Mouse (Mus musculus): ENCODE data around the gene Rpl14.

The Rpl14 gene

DNA sequence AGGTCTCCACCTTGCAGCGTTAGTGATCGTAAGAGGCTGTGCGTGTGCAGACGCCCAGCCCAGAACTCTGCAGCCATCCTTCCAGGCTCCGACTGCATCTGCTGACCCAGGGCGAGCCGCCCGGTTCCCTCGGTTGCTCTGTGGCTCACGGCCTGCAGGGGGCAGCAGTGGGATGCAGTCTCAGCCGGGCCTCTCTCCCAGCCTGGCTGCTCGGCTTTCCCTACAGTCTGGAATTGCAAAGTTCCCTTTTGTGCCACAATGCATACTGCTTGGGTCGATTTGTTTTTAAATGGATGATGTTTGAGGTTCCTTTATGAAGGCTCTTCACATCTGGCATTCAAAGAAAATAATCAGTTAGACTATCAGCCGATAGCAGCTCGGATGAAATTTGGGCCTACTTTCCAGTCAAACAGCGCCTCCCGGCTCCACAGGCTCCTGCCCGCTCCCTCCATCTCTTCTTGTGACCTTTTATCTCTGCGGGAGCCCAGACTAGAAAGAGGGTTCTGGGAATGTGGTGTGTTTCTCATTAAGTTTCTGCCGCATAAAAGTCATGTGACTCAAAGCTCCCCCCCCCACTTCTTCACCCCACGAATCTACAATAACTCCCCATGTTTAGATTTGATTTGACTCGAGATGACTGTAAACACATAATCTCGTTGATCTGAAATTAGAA is 31.7 kb downstream of the Rpl14 start:
- intact Hi-C loops (cut with DNase I) = loop anchor here (5.0 to 10.0 kb wide), 5 partner anchors 134 to 639 kb away; no protein-coding TSS in a partner anchor

DNA sequence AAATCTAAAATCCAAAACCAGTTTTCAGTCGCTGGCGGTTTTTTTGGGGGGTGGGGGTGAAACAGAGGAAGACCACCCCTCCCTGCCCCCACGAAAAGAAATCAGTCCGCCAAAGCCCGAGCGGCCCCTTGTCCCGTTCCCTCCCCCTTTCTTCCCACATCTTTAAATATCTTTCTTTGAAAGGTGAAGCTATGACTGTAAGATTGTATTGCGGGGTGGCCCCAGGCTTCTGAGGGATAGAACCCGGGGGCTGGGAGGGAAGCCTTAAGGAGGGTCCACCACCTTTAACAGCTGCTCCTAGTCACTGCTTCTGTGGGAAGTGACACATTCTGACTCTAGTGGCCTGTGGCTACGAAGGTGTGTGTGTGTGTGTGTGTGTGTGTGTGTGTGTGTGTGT is 32.3 kb downstream of the Rpl14 start:
- intact Hi-C loops (cut with DNase I) = loop anchor here (5.0 to 10.0 kb wide), 5 partner anchors 134 to 639 kb away; no protein-coding TSS in a partner anchor

DNA sequence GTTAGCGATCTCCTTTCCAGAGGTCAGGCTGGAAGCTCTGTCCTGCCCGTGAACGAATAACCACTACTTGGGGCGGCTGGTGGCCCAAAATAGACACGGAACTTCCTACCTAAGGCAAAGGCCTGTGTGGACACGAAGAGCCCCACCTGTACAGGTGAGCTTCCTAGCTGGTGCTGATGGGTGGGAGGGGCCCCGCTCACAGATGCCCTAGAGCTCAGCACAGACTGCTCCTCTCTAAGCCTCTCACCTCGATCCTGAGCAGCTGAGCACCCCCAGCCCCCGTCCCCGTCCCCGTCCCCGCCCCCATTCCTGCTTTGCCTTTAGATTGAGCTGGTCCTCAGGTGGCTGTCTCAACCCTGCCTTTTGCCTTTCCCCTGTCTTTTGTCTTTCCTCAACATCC is 32.7 kb downstream of the Rpl14 start:
- intact Hi-C loops (cut with DNase I) = loop anchor here (5.0 to 10.0 kb wide), 5 partner anchors 133 to 638 kb away; no protein-coding TSS in a partner anchor

DNA sequence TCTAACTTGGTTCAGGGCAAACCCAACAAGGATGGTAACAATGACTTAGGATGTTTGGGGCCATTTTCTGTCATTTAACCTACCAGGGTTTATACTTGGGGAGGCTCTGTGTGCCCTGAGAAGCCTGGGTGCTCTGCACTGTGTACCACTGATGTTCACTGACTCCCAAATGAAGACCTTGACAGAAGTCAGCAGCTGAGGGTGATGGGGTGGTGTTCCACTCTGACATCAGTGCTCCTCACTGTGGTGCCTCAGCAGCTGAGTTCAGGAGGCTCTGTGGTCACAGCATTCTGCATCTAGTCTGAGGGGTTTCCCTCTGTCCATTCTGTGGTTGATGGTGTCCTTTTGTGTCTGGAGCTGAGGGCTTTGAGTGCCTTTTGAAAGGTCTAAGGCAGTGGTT is 39.8 kb downstream of the Rpl14 start:
- intact Hi-C loops (cut with DNase I) = no loop called here

DNA sequence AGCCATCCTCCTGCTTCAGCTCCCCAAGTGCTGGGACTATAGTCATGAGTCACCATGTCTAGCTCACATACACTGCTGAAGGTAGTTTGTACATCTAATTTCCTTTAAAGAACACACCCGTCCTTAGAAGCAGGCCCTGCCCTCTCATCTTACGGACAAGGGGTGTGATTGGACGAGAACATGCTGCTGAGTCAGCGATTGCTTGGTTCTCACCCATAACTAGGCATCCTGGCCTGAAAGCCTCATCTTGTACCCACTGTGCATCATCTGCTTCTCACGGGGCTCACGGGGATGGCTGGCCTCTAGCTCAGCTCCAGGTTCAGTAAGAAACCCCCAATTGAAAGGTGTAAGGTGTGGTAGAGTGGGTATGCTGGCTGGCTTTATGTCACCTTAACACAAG is 42.8 kb downstream of the Rpl14 start:
- intact Hi-C loops (cut with DNase I) = no loop called here

DNA sequence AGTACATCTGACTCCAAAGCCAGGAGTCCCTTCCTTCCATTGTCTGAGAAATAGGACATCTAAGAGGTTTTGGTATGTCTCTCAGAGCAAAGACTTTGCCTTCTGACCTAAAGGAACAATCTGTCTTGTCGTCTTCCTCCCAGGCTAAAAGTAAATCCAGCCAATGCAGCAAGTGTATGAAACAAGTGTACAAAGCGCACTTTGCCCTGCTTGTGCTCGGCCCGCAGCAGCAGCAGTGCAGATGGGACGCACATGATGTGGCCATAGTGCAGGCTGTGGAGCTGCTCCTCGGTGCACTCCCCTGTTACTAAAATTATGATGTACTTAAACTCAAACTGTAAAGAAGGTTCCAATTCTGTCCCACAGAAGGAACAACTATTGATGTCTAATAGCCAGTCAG is 46.9 kb downstream of the Rpl14 start:
- intact Hi-C loops (cut with DNase I) = no loop called here

DNA sequence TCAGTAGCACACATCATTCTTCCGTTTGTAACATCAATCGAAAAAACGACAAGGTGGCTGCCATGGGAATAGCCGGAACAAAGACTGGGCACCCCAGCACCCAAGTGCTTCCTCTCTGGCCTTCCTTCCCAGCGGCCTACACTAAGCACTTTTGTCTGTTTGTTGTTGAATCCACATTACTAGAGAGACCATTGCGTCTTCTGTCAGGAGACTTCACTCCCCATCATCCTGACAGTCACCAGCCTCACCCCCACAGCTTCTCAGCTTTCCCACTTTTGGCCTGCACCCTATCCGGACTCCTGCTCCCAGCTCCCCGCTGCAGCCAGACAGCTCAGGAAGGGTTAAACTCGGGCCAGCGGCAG is 48.1 kb downstream of the Rpl14 start:
- intact Hi-C loops (cut with DNase I) = no loop called here

DNA sequence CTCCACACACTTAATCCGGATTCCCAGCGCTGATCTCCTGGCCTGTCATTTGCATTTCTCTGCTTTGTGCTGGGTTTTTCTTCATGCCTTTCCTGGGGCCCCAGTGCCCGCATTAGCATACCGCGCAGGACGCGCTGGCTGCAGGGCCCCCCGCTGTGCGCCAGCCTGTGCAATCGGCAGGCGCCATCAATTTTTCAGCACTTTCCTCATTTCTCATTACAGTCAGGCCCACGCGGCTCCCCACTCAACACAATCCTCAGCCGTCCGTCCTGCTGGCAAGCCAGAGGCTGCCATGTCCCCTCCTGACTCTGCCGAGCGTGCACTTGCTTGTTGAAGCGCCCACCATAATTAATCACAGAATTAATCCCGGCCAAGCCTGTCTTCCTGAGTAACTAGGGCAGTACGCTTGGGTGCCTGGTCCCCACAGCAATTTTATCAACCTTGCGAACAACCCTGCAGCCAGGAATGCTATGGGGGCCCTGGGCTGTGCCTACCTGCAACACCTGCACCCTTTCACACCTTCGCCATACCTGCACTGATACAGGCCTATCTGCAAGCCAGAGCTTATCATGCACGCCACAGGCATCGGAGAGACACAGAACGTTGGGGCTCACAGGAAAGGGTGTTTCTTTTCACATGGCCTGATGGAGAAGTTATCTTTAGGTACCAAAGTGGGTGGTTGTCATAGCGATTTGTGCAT is 48.6 kb downstream of the Rpl14 start:
- intact Hi-C loops (cut with DNase I) = no loop called here

DNA sequence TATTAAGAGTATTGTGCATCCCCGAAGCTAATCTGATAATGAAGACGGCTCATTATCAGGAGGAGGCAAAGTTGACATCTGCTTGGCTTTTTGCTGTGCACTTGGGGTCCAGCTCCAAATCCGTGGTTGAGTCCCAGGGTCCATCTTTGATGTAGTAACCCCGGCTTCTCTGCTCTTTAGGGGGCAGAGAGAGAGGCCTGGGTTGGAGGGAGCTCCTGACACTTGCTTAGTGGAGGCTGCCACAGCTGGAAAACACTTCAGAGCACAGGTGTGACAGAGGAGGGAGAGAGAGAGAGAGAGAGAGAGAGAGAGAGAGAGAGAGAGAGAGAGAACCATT is 49.1 kb downstream of the Rpl14 start:
- intact Hi-C loops (cut with DNase I) = no loop called here

Data from adrenal gland (tissue).